Mouse (Mus musculus): ENCODE data around the gene S100a6. TPM values are rescaled to one million over a fixed set of nuclear protein-coding genes. Genes with fewer than 3 reads are reported as not detected.

Gene S100a6
- total RNA-seq, 2 experiments from 2014 or later = 83.2 to 102 TPM

DNA sequence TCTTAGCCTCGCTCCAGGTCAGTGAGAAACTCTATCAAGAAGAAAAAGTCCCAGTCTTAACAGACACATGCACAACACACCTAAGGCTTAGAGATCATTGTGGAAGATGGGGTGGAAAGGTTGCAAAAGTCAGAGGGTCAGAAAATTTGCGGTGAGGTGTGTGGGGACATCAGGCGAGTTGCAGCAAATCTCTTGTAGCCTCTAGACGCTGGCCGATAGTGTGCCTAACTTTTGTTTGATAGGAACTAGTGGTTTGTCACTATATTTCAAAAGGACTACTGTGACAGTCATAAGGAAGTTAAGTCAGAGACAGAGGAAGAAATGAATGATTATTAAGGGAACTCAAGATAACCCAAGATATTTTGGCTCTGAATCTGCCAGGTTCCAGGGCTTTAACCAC lies 14.7 kb downstream of the S100a6 start:
- DNase-seq = no peak

DNA sequence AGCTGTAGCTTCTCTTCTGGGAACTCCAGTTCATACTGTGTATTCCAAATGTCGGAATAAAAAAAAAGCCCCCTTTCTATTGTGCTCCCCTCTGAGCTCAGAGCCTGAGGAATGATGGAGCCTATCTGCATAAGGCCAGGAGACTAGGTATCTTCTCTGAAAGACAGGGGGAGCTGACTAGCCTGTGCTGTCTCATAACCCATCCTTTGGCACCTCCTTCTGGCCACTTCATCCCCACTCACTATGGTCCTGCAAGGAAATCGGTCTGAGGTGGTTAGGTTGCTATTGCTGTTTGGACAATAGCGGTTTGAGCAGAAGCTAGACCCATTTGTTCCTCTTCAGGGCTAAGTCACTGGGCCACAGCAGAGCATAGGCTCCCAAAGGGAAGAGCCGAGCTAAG lies 15.1 kb downstream of the S100a6 start:
- no peak for DNase-seq

DNA sequence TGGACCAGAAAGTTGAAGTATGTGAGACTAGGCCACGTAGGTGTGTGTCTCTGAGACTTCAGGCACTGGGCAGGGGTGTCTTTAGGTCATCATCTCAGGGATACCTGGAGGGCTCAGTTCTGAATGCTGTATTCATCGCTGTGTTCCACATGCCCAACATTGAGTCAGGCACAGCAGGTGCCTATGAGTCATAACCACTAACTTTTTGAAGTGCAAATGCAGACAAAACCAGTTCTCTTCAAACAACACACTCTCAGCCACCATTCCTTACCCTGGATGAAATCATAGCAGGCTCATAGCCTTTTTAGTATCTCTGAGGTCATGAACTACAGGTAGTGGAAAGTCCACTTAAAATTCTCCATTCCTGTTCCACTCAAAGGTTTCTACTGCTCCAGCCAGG lies 16.6 kb downstream of the S100a6 start:
- DNase-seq = no peak

DNA sequence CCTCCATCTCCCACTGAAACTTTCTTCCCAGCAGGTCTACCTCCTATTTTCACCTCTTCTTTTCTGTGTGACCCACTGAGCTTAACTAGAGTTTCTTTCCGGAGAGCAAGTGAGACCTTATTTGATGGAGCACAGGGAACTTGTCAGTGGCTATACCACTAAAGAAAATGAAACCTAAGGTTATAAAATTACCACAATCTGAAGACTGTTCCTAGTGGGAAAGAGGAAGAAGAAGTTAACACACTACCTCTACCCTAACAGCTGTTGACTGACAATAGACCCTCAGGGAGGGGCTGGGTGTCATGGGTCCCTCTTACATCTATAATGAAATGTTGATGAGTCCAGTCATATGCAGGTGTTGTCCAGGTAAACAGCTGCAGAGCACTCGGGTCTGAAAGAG lies 19.3 kb downstream of the S100a6 start:
- no peak for DNase-seq

DNA sequence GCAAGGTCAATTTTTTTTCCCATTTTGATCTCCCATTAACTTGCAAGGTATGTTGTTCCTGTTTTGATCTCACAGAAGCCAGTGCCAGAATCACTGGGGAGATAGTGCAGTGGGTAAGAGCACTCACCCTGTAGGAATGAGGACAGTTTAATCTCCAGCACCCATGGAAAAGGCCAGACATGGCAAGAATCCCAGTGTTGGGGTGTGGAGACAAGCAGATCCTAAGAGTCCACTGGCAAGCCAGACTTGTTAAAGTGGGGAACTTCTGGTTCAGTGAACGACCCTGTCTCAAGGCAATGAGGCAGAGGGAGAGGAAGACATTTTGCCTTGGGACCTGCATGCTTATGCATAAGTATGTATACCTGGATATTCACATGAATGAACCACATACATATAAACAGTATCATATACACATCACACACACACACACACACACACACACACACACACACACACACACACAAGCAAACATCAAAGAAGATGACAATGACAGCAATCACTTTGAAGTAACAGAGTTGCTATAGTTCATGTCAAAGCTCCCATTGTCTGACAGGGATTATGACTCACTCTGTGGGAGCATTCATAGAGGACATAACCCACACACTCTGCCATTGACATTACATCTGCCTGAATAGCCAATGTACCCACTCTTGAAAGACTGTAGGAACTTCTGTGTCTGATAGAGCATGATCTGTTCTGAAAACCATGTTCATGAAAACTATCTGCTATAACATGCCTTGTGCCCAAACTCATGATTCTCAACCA lies 26.0 kb downstream of the S100a6 start:
- no peak for DNase-seq

DNA sequence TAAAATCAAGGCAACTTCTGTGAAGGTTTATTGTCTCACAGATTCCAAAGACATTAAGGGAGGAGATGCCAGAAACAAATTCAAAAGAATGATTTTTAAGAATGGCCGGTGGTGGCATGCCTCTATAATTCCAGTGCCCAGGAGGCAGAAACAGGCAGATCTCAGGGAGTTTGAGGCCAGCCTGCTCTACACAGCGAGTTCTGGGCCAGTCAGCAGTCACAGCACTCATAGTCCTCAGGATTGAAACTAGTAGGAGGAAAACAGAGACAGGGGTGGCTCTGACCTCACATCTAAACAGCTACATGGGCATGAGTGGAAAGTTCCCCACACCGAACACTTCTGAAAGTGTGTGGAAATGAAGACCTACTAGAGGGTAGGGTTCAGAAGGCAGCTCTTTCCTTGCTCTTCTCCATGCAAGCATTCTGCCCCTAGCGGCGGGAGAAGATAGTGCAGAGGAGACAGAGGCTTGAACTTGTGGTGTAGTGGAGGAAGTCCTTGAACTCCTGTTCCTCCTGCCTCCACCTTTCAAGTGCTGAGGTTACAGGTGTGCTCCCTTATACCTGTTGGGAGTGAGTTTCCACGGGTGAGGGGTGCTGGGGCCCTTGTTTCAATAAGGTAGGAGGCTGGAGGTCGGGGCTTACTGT lies 27.0 kb downstream of the S100a6 start:
- no peak for DNase-seq

DNA sequence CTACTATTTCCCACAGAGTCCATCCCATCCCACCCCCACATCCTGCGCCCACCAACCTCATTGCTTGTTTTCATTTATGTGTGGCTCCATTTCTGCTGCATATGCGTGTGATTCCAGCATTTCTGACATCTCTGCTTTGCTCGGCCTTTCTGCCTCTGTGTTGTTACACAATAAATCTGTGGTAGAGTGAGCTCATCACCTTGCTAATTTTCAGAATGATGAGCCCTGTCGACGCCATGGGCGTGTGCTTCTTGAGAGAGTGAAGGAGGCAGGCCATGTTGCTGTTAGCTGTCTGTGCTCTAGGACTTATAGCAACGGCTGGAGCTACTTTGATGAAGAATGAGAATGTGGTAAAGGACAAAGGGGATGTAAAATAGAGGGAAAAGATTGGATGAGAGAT lies 28.3 kb downstream of the S100a6 start:
- DNase-seq = no peak

DNA sequence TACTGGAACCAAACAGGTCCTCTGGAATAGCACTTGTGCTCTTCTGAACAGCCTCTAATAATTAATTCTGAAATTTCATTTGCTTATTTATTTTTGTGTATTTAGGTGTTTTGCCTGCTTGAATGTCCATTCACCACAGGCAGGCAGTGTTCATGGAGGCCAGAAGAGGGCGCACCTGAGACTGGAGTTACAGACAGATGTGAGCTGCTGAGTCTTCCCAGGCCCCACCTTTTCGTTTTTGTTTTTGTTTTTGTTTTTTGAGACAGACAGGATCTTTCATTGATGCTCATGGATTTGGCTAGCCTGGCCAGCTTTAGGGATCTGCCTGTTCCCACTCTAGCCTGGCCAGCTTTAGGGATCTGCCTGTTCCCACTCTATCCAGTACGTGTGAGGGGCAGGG lies 31.5 kb downstream of the S100a6 start:
- peak; percentile 59 for DNase-seq

DNA sequence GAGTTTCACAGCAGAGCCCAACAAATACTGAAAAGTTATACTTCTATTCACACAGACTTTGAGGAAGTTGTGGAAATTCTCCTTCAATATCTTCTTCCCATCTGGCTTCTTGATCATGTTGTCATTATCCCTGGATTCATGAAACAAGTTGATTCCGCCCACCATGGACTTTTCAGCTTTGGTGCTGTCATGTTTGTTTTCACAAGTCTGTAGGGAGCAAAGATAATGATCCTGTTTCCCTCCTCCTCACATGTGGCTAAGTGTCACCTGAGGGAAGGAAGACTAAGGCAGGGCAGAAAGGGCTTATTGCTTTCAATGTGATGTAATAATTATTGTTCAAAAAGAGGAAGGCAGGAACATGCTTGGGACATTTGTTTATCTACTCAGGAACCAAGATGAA lies 34.6 kb downstream of the S100a6 start:
- DNase-seq = no peak

DNA sequence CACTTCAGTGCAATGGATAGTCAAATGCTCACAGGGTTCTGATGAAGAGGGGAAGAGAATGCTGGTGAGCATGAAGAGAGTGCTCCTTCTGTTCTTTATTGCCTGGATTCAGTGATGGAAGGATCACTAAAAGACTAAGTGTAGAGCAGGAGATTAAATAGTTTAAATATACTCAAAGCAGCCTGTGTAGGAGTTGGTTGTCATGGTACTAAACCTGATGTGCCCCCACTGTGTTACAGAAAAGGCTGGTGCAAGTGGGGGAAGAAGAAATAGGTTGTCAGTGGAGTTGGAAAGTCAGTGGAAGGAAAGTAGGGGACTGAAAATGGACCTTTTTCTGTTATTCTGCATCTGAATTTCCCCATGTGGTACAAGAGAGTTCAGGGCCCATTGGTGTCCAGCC lies 36.3 kb downstream of the S100a6 start:
- DNase-seq = no peak

DNA sequence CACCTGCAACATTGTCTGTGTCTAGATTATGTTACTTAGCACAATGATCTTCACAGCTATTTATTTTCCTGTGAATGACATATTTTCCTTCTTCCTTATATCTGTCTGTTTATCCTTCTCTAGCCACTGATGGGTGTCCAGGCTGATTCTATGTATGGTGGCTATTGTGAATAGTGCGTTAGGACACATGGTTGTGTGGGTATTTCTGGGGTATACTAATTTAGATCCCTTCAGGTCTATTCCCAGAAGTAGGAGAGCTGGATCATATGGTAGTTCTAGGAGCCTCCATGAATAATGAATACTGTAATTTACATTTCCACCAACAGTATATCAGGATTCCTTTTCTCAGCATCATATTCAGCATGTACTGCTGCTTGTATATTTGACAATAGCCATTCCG lies 37.1 kb downstream of the S100a6 start:
- DNase-seq = no peak

DNA sequence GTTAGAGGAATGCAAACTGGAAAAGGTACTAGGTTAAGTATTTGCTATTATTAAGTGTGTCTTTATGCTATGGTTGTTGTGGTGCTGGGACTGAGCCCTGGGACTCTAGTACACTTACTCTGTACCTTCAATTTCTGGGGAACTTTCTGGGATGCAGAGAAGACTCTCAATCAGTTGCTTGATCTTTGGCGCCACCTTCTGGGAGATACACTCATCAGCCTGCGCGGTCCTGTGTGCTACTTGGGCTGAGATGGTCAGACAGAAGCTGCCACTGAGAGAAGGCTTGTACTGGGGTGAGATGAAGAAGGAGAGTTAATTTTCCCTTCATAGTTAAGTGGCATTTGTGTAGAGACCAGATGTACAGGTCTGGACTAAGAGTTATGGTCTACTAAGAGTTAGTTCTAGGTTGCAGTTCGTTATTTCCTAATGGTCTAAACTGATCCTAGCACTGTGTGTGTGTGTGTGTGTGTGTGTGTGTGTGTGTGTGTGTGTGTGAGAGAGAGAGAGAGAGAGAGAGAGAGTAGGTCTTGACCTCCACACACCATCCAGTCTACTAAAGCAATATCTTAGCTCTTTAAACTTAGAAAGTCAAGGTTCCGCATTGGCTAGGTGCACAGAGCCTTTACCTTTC lies 40.3 kb downstream of the S100a6 start:
- DNase-seq = peak; percentile 69

DNA sequence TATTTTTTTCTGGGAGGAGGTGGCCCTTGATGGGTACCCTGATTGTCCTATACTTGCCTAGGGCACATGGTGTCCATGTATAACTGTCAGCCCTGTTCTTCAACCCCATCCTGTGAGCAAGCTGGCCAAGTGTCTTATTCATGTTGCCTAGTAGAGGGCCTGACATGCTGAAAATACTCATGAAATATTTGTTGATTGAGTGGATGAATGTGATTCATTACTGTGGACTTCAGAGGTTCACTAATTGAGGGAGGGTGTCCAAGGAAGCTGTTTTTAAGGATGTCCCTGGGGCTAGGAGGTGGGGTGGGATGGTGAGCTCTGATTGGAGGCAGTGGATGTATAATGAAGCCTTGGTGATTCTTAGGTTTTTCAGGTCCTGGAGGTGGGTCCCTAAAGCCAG lies 41.0 kb downstream of the S100a6 start, which contains the start of gene S100a7a:
S100a7a (plus strand) TSS at position 301 of the 400 bp plus-strand sequence.
- no peak for DNase-seq

DNA sequence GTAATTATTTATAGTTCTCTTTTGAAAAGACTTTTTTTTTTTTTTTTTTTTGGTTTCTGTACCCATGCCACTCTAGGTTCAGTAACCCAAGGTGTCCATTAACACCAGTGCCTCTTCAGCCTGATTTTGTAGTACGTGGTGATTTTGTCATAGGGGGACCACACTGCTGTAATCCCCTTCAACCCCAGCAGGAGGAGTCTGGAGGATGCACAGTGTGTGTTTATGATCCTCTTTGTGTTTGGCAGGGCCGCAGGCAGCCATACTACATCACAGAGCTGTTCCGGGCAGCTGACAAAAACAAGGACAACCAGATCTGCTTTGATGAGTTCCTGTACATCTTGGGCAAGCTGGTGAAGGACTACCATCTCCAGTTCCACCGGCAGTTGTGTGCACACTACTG lies 44.7 kb downstream of the S100a6 start:
- peak; percentile 12 for DNase-seq

DNA sequence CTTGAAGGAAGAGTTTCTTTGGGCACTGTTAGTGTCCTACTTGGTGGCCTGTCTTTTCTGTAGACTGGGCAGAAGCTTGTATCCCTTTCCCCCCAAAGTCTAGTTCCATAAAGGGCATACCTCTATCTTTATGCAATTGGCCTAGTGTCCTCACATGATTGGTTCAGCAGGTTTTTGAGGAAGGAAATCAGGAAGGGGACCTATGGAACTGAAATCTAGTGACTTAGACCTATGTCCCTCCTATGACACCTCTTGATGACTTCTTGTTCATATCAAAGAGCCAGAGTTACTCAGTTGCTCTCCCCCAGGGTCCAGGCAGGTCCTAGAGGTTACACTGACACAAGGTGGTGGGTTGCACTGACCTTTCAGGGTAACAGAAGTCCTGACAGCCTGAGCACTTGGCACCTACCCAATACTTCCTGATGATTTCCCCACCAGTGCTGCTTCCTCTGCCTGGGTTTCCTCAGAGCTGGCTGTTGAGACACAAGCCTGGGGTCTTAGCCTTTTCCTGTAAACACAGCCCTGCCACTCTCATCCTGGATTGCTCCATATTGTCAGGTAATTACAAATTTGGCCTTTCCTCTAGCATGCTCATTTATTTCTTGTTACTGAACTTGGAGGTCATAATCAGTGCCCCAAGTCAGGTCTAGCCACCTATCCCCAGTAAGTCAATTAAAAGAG lies 46.8 kb downstream of the S100a6 start:
- DNase-seq = no peak

DNA sequence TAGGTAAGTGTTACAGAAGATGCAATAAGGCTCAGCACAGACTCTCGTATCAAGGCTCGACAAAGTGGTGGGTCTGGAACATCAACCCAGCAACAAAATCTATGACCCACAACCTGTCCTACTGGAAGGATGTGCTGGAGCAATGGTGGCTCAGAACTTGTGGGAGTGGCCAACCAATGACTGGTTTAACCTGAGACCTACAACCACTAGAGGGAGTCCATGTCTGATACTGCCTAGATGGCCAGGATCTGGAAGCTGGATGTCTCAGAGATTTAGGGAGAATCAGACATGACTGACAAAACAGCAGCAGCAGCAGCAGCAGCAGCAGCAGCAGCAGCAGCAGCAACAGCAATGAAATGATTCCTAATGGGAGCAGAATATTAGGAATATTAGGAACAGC lies 51.5 kb downstream of the S100a6 start:
- no peak for DNase-seq

DNA sequence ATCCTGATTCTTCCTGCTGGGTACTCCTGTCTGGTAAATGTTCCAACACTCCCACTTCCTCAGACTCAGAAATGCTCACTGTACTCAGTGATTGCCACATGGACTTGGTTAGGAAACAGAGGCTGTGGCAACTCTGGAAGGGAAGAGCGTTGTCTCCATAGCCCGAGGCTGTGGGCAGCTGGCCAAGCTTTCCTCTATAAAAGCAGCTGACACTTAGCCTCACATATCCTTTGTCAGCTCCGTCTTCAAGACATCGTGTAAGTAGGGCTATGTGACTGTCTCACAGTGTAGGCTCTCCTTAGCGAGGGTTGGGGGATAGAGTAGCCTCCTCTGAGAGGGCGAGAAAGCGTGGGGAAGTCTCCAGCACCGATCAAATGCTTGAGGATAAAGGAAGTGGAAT lies 56.2 kb downstream of the S100a6 start, which contains the start of gene S100a8:
S100a8 (plus strand) TSS at position 133 of the 400 bp plus-strand sequence.
- DNase-seq = peak; percentile 35

Other genes starting within 250 kb of the S100a6 start
- 1 to 10 TPM; 2.1 to 3.4 TPM for gene Slc27a3, start 222.9 kb upstream of the S100a6 start, total RNA-seq (2021)
- 10 to 100 TPM; 18.4 to 24.3 TPM for gene Ints3, start 179.3 kb upstream of the S100a6 start, total RNA-seq (2021)
- 10 to 100 TPM; 18.7 to 21.4 TPM for gene Npr1, start 147.0 kb upstream of the S100a6 start, total RNA-seq (2021)
- gene Ilf2, start 136.8 kb upstream of the S100a6 start, total RNA-seq (2021) = 10 to 100 TPM; 46.4 to 50.3 TPM
- 10 to 100 TPM; 63.2 to 67.2 TPM for gene Snapin, start 121.8 kb upstream of the S100a6 start, total RNA-seq (2021)
- 100 to 1,000 TPM; 103 to 108 TPM for gene Chtop, start 103.4 kb upstream of the S100a6 start, total RNA-seq (2021)
- gene S100a1, start 98.5 kb upstream of the S100a6 start, total RNA-seq (2021) = 10 to 100 TPM; 37.5 to 44.2 TPM
- 10 to 100 TPM; 15.8 to 17.9 TPM for gene S100a13, start 98.4 kb upstream of the S100a6 start, total RNA-seq (2021)
- under 1 TPM in 1 of 2 experiments, not detected in 1; 0.23 TPM for gene S100a14, start 86.0 kb upstream of the S100a6 start, total RNA-seq (2021)
- gene S100a16, start 75.6 kb upstream of the S100a6 start, total RNA-seq (2021) = 100 to 1,000 TPM; 124 to 128 TPM
- 1 to 10 TPM in 1 of 2 experiments, under 1 TPM in 1; 0.49 to 1.6 TPM for gene S100a3, start 52.3 kb upstream of the S100a6 start, total RNA-seq (2021)
- not detected for gene S100a2, start 22.6 kb upstream of the S100a6 start, total RNA-seq (2021)
- gene Gm42674, start 11.0 kb upstream of the S100a6 start, total RNA-seq (2021) = not detected
- 10 to 100 TPM in 1 of 2 experiments, 1 to 10 TPM in 1; 9.6 to 20.1 TPM for gene S100a4, start 9.1 kb upstream of the S100a6 start, total RNA-seq (2021)
- not detected for gene S100a5, start 4.4 kb upstream of the S100a6 start, total RNA-seq (2021)
- gene S100a7a, start 41.1 kb downstream of the S100a6 start, total RNA-seq (2021) = not detected
- 10 to 100 TPM in 1 of 2 experiments, under 1 TPM in 1; 0.94 to 42.3 TPM for gene S100a8, start 56.1 kb downstream of the S100a6 start, total RNA-seq (2021)
- 10 to 100 TPM in 1 of 2 experiments, under 1 TPM in 1; 0.70 to 44.4 TPM for gene S100a9, start 82.8 kb downstream of the S100a6 start, total RNA-seq (2021)
- not detected for gene Pglyrp4, start 114.0 kb downstream of the S100a6 start, total RNA-seq (2021)
- not detected for gene Gm5849, start 165.0 kb downstream of the S100a6 start, total RNA-seq (2021)